Mouse (Mus musculus) spleen, adult 2 months (tissue): ENCODE data around the gene Zfhx2.

ENCODE experiments used
- CTCF ChIP-seq: fragments of 200-500 bp; IDR thresholded peaks from 2 replicates; pipeline ENCODE4 v1.5.1; 2011; ENCODE audit warnings: mild to moderate bottlenecking, inconsistent platforms; ENCODE audit not compliant: insufficient read depth, insufficient read length, insufficient replicate concordance; ENCODE audit errors: extremely low read depth
- POLR2A ChIP-seq: fragments of 200-500 bp; IDR thresholded peaks from 2 replicates; pipeline ENCODE4 v1.6.1; 2011; ENCODE audit warnings: low read depth, low read length, inconsistent platforms

DNA sequence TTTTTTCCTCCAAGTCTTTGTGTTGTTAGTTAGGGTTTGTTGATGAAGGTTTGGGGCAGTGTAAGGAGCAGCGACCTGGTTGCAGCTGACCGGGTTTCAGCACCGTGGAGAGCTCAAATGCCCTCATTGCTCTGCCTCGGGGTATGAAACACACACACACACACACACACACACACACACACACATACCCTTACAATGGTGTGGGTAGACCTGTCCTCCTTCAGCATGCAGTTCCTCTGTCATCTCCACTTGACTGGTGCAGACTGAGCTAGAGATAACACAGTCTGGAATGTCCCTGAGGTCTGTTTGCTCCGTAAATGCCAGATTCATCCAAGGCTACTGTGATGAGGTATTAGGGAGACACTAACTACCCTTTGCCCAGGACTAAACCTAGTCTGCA, 64.9 kb downstream of the Zfhx2 start:
- TF ChIP-seq CTCF (no peak), POLR2A (no peak)
